Mouse (Mus musculus) thymus, postnatal 14 days (tissue): Measurements from ENCODE around the gene Msx1.

Experiments
- DNase-seq: peaks from one replicate; pipeline ENCODE4 v3.0.0; 2021

The Msx1 gene

GRCm38 (mm10) chr5:37784847-37785391, 39.5 kb downstream of the Msx1 start:
- no peak for DNase-seq

GRCm38 (mm10) chr5:37783306-37783705, 41.1 kb downstream of the Msx1 start:
- DNase-seq = no peak

GRCm38 (mm10) chr5:37775681-37776080, 48.7 kb downstream of the Msx1 start:
- DNase-seq = no peak

- no peak for DNase-seq
These were observed 50.4 kb downstream of the Msx1 start for GRCm38 (mm10) chr5:37774011-37774410.

GRCm38 (mm10) chr5:37770870-37771269, 53.5 kb downstream of the Msx1 start:
- no peak for DNase-seq
